Mouse (Mus musculus): ENCODE measurements at regions not wholly inside any gene's neighbourhood (a gene's known extent, or its start where the extent isn't known, plus 50 kb on each side); places are given as distances from the start of the nearest gene placed in this dataset.

- DNase-seq (ENCODE audit: low spot score) = no peak
Observed at GRCm38 (mm10) chr13:99781616-99782015, 119.3 kb downstream of the Cartpt start.

DNA sequence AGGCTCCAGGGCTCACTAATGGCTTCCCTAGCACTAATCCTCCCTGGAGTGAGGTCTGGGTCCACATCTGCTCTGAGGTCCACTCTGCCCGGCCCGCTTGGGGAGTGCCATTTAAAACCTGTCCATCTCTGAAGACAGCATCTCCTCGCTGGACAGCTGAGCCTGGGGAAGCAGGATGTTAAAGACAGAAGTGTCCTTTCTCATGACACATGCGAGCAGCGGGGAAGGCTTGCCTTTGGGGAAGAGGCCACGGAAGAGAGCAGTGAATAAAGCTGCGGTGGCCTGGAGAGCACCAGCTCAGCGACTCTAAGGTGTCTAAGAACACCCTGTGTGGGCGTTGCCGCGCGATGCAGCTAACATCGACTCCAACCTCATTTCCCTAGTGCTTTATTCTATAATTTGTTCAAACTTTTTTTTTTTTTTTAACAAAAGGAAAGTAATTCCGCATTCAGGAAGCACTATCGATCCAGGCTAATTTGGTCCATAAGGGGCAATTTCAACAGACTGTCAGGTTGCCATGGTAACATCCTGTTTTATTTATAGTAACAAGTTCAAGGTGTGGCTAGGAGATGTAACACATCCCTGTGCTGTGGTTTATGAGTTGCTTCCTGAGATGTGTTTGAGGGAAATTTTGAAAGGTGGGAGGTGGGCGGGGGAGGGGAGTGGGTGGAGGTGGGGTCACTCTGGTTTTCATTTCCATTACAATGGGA, 120.0 kb downstream of the Cartpt start:
- DNase-seq (ENCODE audit: low spot score) = no peak

GRCm38 (mm10) chr13:99778747-99779146, 122.1 kb downstream of the Cartpt start:
- no peak for DNase-seq (ENCODE audit: low spot score)

DNA sequence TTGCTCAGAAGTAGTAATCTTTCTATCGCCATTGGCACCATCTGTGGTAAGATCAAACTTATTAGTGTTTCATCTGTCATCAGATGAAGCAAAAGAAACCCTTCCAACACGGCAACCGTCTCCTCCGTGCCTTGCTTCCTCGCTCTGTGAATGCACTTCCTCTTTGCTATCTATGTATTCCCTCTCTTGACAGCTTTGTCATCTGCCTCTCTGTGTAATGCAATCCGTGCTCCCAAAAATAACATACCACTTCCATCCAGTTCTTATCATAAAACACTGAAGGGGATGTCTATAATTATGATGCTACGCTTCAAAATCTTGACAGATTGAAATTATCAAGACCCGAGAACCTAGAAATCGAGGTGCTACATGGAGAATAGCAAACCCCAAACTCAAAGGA, 123.2 kb downstream of the Cartpt start:
- DNase-seq (ENCODE audit: low spot score) = no peak

GRCm38 (mm10) chr13:99765965-99766364, 134.9 kb downstream of the Cartpt start:
- no peak for DNase-seq (ENCODE audit: low spot score)

- no peak for DNase-seq (ENCODE audit: low spot score)
Observed at GRCm38 (mm10) chr13:99764764-99765163, 136.1 kb downstream of the Cartpt start.

GRCm38 (mm10) chr13:99764097-99764714, 136.7 kb downstream of the Cartpt start:
- DNase-seq (ENCODE audit: low spot score) = no peak

GRCm38 (mm10) chr13:99761843-99762242, 139.0 kb downstream of the Cartpt start:
- peak; percentile 65 for DNase-seq (ENCODE audit: low spot score)

DNA sequence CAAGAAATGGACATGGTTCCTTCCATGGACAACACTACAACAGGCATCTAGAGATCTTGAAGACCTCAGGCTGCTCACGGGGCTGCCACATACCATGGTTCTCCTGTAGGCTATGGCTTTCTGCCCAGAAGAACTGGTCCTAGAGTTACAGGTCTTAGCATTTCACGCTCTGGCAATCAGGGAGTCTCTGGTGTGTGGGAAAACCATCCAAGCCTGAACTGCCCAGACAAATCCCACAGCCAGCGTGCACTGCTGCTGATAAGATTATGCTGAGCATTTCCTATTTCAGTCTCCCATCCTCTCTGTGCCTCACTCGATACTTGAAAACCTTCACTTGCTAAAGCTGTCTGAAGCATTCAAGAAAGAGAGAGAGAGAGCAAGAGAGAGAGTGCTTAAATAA, 139.5 kb downstream of the Cartpt start:
- DNase-seq (ENCODE audit: low spot score) = no peak

DNA sequence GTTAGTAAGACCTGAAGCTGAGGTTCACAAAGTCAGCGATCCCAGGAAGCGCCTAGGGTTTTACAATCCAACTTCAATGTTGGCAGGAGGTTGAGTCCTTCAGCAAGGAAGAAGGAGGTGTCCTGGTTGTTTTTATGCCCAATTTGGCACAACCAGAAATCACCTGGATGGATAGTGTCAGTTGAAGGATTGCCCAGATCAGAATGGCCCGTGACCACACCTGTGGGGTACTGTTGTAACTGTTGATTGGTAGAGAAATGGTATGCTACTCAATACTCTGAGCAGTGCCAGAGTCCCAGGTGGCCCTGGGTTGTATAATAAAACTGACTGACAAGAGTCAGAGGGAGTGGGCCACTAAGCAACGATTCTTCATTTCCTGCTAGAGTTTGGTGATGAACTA, 140.2 kb downstream of the Cartpt start:
- no peak for DNase-seq (ENCODE audit: low spot score)

GRCm38 (mm10) chr13:99759256-99760044, 141.4 kb downstream of the Cartpt start:
- no peak for DNase-seq (ENCODE audit: low spot score)

DNA sequence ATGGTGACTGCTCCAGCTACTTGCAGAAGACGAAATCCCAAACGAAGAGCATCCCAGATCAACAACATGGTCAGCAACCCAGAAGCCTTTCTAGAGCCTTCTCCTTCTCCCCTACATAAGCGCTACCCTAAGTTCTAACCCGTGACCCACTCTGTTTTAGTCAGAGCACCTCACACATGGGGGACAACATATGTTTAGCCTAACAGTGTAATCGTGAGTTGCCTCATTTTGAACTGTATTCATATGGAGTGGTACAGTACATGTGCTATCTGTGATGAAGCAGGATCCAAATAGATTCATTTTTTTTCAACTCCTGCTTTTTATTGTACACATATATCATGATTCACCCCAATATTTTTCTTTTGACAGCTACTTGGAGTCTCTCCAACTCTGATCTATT, 146.2 kb downstream of the Cartpt start:
- no peak for DNase-seq (ENCODE audit: low spot score)

DNA sequence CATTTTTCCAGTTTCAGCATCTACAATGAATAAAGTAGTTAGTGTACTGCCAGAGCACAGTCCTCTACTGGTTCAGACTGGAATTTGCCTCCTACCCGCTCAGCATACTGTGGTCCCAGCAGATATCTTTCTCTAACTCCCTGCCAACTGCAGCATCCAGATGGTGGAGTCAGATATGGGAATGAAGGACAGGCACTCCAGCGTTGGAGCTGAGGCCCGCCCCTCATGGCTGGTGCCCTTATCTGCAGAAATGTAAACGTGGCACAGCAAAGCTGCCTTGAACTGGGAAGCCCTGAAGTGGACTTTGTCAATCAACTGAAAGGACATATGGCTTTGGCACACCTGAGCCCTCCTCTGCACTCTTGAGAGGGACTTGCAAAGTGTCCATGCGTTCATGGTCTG, 146.6 kb downstream of the Cartpt start:
- DNase-seq (ENCODE audit: low spot score) = peak; percentile 31

GRCm38 (mm10) chr13:99753526-99753925, 147.4 kb downstream of the Cartpt start:
- DNase-seq (ENCODE audit: low spot score) = no peak

GRCm38 (mm10) chr13:99750729-99751128, 150.2 kb downstream of the Cartpt start:
- DNase-seq (ENCODE audit: low spot score) = peak; percentile 37

DNA sequence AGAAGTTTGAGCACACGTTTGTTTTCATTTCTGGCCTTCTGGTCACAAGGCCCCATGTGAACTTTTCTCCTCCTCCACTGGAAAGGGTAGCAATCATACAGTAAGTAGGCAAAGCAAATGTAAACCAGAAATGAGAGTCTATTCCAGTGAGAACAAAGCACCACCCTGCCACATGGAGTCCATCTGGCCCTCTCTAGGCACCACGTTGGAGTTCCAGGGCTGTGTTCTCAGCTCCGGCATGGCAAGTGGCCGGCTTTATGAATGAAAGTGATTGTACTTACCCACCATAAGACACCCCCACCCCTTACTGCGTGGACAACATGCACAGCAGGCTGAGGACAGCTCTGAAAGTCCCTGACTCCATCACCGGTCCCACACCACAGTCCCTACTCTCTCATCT, 151.5 kb downstream of the Cartpt start:
- peak; percentile 55 for DNase-seq (ENCODE audit: low spot score)

GRCm38 (mm10) chr13:99748128-99748527, 152.8 kb downstream of the Cartpt start:
- DNase-seq (ENCODE audit: low spot score) = no peak

DNA sequence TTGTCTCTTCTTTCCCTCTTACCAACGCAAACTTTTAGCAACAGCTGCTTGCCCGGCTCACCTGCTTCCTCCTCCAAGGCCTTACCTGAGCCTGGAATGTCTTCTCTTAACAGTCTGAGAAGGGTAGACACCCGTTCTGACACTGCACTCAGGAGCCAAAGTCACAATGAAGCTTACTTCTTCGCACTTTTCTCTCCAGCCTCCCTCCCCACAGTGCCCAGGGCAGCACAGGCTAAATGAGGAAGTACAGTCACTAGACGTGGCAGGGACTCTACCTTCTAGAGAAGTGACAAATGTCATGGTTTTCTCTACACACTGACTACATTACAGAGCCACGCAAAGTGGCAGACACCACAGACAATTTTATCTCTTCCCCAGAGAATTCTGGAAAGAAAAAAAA, 155.4 kb downstream of the Cartpt start:
- no peak for DNase-seq (ENCODE audit: low spot score)

DNA sequence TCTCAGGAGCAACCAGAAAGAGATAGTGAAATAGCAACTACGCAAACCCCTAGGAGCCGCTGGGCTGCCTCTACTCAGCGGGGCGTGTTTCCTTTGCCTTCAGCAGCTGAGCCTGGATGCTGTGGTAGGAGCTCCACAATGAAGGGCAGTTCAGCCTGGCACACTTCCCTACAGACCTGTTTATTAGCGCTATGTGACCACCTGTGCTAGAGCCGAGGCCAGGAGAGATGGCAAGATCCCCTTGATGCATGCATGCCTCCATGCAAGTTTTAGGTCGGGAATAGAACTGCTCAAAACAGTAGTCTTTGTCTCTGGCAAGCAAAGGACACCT, 156.1 kb downstream of the Cartpt start:
- no peak for DNase-seq (ENCODE audit: low spot score)

- DNase-seq (ENCODE audit: low spot score) = no peak
Observed at GRCm38 (mm10) chr13:99743952-99744789, 156.7 kb downstream of the Cartpt start.

DNA sequence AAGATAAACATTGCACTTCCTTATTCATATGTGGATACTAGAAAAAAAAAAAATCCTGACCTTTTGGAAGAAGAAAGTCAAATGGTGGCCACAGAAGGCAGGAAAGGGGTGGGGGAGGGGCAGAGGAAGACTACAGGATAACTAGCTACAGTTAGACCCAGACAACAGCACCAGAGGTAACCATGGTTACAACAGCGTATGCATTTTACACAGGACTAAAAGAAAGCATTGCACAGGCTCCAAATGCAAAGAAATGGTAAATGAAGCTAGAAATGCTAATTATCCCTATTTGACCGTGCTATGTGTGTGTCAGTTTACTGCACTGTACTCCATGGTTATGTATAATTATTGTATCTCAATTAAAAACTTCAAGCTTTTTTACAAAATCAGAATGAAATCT, 158.4 kb downstream of the Cartpt start:
- no peak for DNase-seq (ENCODE audit: low spot score)

DNA sequence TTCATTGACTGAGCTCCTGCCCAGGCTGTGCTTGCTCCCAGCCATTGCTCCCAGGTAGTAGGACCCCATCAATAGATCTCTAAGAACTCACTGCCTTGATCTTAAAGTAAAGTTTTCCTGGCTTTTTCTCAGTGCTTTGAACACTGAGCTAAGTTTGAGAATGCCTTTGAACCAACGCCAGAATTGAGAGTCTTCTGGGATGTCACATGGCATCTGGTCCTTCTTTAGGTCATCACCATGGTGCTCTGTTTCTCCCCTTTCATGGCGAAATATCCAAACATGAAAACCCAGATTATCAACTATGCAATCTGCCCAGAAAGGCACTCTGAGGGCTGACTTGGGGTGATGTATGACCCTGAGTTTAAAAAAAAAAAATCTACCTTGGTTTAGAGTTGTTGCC, 158.9 kb downstream of the Cartpt start:
- no peak for DNase-seq (ENCODE audit: low spot score)

Data from layer of hippocampus, adult 11-12 months (tissue).